Mouse (Mus musculus): Measurements from ENCODE around the gene Alg14. TPM values are rescaled to one million over a fixed set of nuclear protein-coding genes. Genes with fewer than 3 reads are reported as not detected.

The Alg14 gene
- total RNA-seq, 2 experiments from 2014 or later: 12.3 to 13.3 TPM

DNA sequence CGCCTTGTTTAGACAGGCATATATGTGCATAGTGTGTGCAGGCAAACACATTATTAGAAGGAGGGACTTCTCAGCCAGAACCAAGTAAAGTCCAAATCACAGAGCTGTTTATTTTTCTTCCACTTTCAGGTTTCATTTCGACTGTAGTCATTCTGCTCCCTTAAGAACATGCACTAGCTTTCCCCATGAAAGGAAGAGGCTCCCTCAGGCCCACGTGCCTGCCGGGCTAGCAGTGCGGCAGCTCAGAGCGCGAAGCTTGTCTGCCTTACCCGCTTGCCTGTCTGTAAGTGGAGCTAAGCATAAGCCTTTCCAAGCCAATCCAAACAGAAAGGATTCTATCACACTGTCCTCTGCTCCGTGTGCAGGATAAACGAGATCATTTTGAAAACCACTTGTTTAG, 38.1 kb downstream of the Alg14 start:
- no peak for DNase-seq (ENCODE audit: extremely low spot score in 1 of 2, low spot score in 1 of 2)

DNA sequence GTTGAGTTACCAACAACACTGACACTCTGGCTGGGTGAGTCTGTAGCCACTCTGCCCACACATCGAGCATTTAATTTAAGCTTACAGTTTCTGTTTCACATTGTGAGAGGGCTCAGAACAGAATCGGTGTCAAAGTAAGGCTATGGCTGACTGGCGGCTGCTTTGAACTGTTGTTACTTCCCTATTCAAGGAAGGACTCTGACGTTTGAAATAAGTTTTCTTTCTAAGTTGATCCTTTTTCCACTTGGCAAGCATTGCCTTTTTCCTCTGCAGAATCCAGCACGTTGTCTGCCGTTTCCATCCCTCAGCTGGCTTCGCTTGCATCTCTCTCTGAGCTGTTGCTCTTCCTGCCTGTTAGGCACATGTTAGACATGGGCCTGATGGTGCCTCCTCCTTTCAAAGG, 38.7 kb downstream of the Alg14 start:
- no peak for DNase-seq (ENCODE audit: extremely low spot score in 1 of 2, low spot score in 1 of 2)

DNA sequence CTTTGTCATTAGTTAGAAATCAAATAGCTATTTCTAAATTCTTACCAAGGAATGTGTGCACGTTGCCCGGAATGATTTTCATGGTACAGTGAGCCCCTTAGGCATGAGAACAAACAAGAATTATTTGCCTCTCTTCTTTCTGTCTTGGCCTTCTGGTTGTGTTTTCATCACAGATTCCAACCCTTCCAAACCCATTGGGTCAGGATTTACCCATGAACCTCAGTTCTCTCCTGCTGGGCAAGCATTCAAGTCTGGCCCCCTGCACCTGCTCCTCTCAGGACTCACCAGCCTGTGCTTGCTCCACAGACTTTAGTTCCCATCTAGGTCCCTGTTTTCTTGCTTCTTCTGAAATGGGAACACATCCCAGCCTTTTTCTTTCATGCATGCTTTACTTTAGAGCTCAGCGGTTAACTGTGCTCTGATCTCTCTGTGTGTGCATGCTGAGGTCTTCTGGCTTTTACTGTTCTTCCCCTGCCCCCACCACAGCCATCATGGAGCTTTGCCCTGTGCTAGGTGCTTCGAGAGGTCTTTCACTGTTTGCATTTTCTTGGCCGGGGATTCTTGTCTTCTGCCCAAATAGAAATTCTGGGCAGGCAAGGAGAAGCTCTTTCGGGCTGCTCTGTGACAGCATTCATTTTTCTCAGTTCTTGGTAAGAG, 44.8 kb downstream of the Alg14 start:
- DNase-seq (ENCODE audit: extremely low spot score in 1 of 2, low spot score in 1 of 2): no peak

DNA sequence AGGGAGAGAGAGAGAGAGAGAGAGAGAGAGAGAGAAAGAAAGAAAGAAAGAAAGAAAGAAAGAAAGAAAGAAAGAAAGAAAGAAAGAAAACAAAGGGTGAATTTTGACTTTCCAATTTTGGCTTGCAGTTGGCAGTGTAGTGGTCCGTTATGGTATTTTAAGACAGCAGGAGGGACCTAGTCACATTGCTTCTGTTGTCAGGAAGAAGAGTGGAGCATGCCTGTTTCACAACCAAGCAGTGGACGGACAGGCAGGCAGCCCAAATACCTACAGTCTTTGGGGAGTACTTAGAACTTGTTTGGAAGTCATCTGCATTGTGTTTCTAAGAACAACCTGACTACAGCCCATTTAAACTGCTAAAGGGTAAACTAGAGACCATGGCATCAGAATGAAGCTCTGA, 47.1 kb downstream of the Alg14 start:
- no peak for DNase-seq (ENCODE audit: extremely low spot score in 1 of 2, low spot score in 1 of 2)

DNA sequence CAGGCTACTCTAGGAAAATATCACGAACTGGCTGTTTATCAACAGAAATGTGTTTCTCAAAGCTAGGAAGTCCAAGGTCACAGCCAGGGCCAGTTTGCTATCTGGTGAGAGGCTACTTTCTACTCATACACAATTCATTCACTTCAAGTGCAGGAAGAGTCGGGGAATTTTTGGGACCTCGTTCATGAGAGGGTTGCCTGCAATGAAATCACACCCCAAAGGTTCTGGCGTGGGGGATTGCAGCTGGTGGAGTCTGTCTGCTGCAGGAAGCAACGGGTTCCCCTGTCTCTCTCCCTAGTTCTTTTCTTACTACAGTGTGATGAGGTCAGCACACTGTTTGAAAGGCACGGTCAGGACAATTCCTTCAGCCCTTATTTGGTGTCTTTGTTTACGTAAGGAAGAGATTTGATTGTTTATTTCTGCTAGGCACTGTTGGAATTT, 48.8 kb downstream of the Alg14 start:
- no peak for DNase-seq (ENCODE audit: extremely low spot score in 1 of 2, low spot score in 1 of 2)

DNA sequence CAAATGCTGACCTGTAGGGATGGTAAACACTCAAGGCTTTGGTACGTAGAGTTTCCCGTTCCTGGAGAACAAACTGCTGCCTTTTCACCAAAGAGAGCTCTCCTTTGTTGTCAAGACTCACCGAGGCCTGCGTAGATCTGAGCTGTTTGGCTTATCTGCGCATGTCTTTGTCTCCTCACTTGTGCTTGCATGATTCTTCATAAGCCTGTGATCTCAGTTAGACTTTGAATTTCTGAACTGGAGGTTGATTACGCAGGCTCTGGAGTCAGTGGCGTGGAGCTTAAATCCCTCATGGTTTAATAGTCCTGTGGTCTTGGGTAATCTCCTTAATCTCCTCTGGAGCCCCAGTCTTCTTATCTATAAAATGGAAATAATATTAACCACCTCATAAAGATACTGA, 51.7 kb downstream of the Alg14 start:
- DNase-seq (ENCODE audit: extremely low spot score in 1 of 2, low spot score in 1 of 2): no peak

DNA sequence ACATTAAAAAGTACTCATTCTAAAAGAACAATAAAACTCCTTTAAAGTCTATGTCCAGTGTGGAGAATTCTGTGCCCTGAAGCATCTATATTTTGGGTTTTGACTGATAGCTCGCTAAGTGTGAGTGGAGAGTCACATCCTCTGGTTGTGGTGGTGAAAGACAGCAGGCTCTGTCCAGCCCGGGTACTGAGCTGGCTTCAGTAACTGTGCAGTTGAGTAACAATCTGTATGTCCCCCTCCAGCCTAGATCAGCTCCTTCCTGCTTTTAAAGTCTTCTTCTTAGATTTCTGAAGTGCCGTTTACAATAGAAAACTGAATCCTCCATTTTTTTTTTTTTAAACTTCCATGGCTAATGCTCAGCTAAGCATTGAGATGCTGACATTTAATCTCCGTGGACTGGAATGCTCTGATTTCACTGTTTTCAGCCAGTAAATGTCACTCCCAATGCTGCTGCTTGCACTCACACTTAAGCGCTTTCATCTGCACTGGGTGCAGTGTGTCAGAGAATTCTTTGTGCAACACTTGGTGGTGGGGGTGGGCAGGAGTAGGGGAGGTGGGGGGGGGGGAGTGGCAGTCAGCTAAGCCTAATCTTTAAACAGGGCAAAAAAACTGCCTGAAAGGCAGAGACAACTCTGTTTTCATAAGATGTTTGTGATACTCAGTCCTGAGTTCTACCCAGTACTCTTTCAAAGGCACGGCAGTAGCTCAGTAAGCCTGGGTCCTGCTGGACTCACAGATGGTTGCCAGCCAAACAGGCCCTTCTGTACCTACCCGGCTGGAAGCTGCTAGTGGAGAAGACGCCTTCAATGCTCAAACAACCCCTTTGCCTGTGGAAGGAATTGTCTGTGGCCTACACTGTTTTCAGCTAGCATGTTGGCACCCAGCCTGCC, 52.7 kb downstream of the Alg14 start:
- no peak for DNase-seq (ENCODE audit: extremely low spot score in 1 of 2, low spot score in 1 of 2)

DNA sequence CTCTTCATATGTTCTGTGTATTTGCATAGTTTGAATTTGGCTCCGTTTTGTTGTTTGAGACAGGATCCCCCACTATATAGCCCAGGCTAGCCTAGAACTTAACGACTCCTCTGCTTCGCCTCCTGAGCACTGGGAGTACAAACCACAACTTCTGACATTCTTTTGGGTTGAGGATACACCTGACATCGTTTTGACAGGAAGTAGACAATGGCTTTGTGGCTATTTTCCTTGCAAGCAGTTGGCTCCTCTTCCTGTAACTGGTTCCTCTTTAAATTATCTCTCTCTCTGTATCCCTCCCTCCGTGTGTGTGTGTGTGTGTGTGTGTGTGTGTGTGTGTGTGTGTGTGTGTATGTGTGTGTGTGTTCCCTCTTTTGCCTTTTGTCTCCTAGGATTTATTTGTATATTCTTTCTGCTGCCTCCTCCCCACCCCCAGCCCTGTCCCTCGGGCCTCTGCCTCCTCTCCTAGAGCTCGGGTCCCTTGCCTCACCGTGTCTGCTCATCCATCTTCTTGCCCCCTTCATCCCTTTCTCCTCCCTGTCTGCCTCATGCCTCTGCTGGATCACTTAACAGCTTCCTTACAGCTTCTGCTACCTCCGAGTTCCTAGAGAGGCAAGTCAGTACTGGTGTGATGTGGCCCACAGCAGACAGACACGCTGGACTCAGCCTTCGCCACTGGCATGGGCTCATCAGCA, 53.5 kb downstream of the Alg14 start:
- no peak for DNase-seq (ENCODE audit: extremely low spot score in 1 of 2, low spot score in 1 of 2)

DNA sequence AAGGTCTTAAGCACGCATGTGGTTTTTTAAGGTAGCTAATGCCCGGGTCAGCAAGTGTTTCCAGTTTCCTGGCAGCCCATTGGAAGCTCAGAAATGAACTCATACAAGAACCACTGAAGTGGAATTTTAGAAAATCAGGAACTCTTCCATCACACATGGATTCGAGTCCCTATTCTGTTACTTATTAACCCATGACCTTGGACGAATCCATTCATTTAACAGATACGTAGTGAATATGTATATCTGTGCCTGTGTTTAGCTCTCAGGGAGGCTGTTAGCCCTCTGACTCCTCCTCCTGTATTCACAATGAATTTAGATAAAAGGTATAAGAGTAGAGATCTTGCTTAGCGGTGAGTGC, 54.0 kb downstream of the Alg14 start:
- no peak for DNase-seq (ENCODE audit: extremely low spot score in 1 of 2, low spot score in 1 of 2)

DNA sequence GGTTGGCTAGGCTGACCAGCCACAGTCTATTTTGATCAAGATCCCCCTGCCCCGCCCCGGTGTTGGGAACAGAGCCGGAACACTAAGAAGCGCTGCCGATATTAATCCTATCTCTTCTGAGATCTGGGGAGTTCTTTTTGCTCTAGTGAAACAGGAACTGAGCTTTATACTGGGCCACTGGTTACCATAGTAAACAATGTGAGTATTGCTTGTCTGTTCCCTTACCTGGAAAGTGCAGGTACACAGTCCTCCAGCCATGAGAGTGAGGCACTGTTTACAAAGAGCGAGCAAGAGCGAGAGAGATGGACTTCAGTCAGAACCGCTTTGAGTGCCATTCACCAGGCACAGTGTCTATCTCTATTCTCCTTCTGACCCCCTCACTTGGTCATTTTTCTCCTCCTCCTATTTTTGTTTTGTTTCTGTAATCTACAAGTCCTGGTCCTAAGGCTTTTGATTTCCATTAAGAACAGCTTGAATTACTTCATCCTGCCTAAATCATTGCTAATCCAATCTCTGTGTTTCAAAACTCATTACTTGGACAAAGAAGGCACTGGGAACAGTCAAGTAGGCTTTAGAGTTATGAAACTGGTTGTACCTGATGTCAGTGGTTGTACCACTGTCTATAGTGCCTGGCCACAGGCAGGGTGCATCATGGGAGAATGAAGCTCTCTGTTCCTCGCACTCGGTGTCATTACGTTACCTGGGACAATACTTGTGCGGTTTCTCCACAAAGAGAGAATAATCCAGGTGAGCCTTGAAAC, 55.1 kb downstream of the Alg14 start:
- no peak for DNase-seq (ENCODE audit: extremely low spot score in 1 of 2, low spot score in 1 of 2)

DNA sequence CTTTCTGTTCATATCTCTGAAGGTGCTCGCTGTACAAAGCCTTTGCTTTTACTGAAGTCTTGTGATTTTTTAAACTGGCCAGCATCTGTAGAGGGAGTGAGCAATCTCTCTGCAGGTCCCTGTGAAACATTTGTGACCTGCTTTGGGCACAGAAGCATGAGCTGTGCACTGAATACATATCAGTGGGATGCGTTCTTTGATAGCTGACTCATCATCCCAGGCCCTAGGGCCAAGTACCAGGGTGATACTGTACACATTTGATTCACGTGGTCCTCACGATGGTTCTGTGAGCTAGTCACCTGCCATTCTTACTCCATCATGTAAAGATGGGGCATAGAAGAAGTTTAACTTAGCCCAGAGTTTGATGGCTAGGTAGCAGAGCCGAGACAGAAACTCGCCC, 57.2 kb downstream of the Alg14 start:
- DNase-seq (ENCODE audit: extremely low spot score in 1 of 2, low spot score in 1 of 2): no peak

DNA sequence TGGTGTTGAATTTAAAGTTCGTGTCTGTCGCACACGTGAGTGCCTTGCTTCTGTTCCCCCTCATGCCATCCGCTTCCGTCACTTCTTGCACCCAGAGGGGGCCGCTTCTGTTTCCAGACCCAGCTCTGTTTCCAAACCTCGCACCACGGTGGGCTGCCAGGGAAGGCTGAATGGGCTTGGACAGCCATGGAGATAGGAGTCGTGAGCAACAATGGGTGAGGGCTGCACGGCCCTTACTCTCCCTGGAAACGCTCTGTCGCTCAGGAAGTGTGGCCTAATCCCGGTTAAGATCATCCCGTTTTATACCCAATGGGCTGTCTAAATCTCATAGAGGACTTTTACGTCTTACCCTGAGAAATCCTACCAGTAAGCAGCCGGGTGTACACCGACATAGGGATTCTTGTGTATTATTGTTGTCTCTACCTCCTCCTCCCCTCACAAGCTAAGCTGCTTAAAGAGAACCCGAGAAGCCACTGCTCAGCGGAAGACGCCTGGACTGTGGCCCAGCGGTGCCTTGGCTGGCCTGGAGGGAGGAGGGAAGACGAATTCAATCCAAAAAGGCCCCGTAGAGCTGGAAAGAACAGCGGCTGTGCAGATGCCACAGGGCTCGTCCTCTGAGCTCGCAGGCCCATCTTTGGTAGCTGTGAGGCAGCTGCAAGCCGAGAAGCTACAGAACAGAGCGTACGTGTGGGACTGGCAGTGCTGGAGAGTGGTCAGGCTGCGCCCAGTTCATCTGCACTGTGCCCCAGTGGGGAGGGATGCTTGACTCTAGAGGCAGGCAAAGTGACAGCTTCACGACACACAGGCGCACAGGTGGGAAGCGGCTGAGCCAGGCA, 58.0 kb downstream of the Alg14 start:
- no peak for DNase-seq (ENCODE audit: extremely low spot score in 1 of 2, low spot score in 1 of 2)

DNA sequence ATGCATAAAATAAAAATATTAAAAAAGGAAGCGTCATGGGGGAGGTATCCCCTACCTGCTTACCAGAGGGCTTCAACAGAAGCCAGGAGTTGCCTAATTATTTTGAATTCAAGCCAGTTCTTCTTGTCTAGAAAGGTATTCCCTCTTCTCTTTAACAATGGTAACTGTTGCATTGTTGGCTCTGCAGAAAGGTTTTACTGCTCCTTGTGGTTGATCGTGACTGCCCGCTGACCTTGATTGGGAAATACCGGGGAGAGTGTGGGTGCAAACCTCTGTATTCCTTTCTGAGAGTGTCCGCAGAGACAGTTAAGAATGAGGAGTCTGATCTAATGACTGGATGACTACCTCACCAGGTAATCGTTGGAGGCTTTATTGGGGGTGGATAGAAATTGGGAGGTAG, 59.7 kb downstream of the Alg14 start:
- no peak for DNase-seq (ENCODE audit: extremely low spot score in 1 of 2, low spot score in 1 of 2)

DNA sequence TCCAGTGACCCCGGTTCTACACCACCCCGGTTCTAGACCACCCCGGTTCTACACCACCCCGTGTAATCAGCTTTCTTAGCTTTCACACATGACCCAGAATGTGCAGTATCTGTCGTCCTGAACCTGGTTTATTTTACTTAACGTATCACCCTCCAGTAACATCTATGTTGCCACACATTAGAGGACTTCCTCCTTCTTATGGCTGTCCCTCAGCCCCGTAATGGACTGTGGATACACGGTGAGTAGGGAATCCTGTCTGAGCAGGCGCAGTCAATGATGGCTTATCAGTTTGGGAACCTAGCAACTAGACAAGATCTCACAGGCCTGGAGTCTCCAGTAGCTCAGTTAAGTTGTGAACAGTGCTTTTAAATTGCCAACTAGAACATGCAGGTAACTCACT, 62.7 kb downstream of the Alg14 start:
- DNase-seq (ENCODE audit: extremely low spot score in 1 of 2, low spot score in 1 of 2): no peak

DNA sequence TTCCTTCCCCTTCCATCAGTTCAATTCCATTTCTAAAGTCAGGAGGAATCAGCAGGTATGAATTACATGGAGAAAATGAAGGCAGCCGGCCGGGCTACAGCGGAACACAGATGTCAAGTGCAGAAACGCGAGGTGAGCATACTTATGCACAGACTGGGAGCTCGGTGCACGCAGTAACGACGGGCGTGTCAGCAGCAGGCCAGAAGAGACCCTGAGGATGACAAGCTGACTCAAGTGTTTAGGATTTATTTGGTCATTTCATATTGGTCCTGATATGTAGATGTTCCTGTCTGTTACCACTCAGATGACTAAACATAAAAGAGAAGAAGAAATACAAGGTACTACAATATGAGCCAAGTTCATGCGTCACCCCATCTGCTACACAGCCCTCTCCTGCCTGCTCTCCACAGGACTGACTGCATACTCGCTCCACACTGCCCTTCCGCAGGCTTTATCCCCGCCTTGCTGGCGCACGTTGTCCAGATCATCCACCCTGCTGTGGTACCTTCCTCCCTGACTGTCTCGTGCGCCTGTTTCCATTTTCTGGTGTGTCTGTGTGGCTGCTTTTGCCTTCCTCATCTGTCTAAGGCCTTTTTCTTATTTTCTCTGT, 63.4 kb downstream of the Alg14 start:
- no peak for DNase-seq (ENCODE audit: extremely low spot score in 1 of 2, low spot score in 1 of 2)

DNA sequence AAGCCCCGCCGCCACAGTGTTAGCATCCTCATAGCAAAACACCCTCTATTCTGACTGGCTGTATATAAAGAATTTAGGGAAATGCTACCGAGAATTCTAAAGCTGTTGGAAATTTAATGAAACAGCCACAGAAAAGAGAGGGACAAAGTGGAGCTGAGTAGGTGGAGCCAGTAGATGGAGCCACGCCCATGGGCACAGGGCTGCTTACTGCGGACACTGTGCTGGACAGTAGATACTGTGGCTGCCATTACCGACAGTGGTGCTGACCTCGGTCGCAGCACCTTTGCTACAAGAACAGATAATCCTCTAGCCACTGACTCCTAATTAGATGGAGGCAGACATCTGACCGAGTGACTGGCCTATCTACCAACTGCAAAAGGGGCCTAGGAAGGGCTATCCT, 64.0 kb downstream of the Alg14 start:
- DNase-seq (ENCODE audit: extremely low spot score in 1 of 2, low spot score in 1 of 2): no peak

DNA sequence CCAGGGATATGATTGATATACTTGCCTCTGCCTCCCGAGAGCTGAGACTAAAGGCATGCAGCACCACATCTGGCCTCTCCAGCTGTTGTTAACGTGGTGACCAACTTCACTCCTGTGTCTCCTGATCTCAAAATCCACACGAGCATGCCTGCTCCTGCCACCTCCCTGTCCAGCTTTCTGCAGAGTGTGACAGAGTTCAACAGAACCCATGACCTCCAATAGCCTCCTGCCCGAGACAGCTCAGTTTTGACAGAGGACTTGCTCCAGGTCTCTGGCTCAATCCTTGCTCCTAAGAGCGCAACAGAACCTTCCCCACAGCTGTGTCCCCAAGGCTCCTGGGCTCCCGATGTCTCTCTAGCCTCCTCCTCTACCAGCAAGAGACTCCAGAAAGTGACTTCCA, 64.5 kb downstream of the Alg14 start:
- no peak for DNase-seq (ENCODE audit: extremely low spot score in 1 of 2, low spot score in 1 of 2)

DNA sequence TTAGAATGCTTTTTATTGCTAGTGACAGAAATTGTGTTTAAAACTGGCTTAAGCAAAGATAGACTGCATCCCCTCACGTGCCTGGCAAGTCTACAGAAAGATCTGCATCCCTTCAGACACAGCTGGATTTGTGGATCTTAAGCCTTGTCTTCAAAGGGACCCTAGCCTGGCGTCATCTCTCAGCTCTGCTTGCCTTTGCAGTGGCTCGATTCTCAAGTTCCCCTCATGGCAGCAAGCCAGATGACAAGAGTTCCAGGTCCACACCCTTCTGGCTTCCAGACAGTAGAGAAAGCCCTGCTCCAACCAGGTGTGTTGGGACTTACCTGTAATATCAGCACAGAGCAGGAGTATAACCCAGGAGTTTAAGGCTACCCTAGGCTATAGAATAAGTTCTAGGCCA, 65.5 kb downstream of the Alg14 start:
- DNase-seq (ENCODE audit: extremely low spot score in 1 of 2, low spot score in 1 of 2): no peak

DNA sequence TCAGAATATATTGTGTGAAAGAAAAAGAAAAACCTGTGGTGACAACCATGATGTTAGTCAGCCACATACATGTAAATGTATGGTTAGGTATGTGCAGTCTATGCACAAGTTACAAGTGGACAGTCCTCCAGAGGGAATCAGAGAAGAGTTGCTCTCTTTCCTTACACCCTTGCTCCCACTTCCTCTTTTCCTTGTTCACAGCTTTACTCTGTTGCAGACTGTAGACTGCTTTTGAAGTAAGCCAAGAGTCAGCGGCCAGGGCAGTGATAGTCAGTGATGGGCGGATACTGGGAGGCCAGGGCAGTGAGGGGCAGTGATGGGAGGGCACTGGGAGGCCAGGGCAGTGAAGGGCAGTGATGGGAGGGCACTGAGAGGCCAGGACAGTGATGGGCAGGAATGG, 66.7 kb downstream of the Alg14 start:
- DNase-seq (ENCODE audit: extremely low spot score in 1 of 2, low spot score in 1 of 2): no peak

DNA sequence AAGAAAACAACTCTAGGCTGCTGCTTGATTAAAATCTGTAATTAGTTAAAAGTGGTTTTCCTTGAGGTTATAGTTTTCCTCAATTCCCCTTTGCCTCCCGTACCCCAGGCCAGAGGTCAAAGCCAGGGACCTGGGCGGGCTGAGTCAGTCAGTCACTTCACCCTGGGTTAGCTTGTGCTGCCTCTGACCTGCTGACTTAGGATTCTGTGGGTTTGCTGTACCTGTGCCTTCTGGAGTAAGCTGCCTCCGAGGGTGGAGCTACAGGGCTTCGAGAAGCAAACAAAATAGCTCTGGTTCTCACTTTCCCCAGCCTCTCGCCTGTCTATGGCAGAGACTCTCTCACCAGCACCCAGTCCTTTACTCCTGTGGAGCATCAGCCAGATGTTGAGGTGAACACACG, 67.3 kb downstream of the Alg14 start:
- no peak for DNase-seq (ENCODE audit: extremely low spot score in 1 of 2, low spot score in 1 of 2)
